Mouse (Mus musculus): ENCODE results near the gene Stoml3. TPM values are rescaled to one million over a fixed set of nuclear protein-coding genes. Genes with fewer than 3 reads are reported as not detected.

Stoml3 gene
- polyA plus RNA-seq, 1 experiment from 2014 or later = not detected

DNA sequence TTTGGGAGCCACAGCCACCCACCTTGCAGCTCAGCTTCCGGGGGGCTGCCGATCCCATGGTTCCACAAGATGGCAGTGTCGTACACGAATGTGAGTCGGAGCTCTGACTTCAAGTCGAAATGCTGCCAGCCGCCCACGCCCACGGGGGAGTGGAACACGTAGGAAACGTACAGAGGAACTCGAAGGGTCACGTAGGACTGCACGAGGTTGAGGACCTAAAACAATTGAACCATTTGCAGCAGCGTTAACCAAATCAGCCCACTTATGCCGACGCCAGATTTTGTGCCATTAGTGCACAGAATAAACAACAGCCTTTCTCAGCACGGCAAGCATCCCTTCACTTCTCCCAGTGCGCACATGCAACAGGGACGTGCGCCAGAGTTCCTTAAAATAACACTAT, 37.3 kb downstream of the Stoml3 start:
- ATAC-seq (ENCODE audit: insufficient number of reproducible peaks, insufficient read depth, low FRiP score, low read depth) = peak; percentile 37; the same call in 1 of the 2 replicates
- Histone ChIP-seq H3K4me3 (ENCODE audit: low read depth, low read length) (peak overlapping the region; percentile 26), H3K27me3 (ENCODE audit: control insufficient read depth, insufficient read depth, low read length) (no peaks in the 10 kb centered on the region), H3K27ac (ENCODE audit: low read length) (no peak overlapping the region), H3K9ac (replicated peaks; ENCODE audit: low read depth, low read length) (no peak overlapping the region; the same call in 1 of the 2 replicates), H3K36me3 (ENCODE audit: control insufficient read depth, insufficient read depth, low read length) (no peaks in the 10 kb centered on the region), H3K4me2 (replicated peaks; ENCODE audit: low read depth, low read length) (peak overlapping the region; percentile 46), H3K9me3 (ENCODE audit: control insufficient read depth, low read depth, low read length) (no peaks in the 10 kb centered on the region), H3K4me1 (ENCODE audit: control insufficient read depth, insufficient read depth, low read length) (no peaks in the 10 kb centered on the region)
- 8% methylated on average over 21 of the region's 21 CpGs for WGBS

DNA sequence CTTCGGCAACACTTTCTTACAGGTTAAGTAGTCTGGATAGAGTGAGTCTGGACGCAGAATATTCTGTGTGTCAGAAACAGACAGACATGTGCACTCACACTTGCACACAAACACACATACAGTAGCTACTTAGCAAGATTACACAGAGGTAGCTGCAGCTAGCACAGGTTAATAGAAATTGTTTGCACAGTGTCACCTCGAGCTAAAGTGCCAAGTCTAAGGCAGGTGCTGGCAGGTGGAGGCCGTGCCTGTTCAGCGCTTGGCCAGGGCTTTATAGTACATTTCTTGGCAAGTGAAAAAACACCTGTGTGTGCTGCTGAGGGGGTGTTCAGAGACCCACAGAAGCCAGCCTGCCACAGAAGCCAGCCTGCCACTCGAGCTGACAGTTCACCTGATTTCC, 41.9 kb downstream of the Stoml3 start:
- Histone ChIP-seq H3K27ac (ENCODE audit: low read length) (no peak overlapping the region), H3K36me3 (ENCODE audit: control insufficient read depth, insufficient read depth, low read length) (no peaks in the 10 kb centered on the region), H3K4me1 (ENCODE audit: control insufficient read depth, insufficient read depth, low read length) (no peaks in the 10 kb centered on the region), H3K4me2 (replicated peaks; ENCODE audit: low read depth, low read length) (no peak overlapping the region), H3K9ac (replicated peaks; ENCODE audit: low read depth, low read length) (no peak overlapping the region), H3K27me3 (ENCODE audit: control insufficient read depth, insufficient read depth, low read length) (no peaks in the 10 kb centered on the region), H3K9me3 (ENCODE audit: control insufficient read depth, low read depth, low read length) (no peaks in the 10 kb centered on the region), H3K4me3 (ENCODE audit: low read depth, low read length) (no peak overlapping the region)
- 63% methylated on average over 6 of the region's 6 CpGs for whole genome bisulfite sequencing
- ATAC-seq (ENCODE audit: insufficient number of reproducible peaks, insufficient read depth, low FRiP score, low read depth) = peak; percentile 63

DNA sequence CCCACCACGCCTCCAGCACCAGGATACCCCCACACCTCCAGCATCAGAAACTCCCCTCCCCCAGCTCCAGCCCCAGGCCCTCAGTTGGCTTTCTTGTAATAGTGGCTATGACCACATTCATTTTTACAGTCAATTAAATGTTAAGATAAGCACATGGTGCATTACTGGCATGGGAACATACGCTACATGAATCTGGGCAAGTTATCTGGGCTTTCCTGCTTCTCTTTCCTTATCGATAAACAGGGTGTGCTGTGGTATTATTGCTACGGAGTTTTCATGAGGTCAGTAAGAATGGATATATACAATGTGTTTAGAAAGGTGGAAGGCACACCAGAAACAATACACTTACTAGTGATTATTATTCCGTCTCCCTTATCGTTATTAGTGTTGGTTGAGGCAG, 43.6 kb downstream of the Stoml3 start:
- no peak for ATAC-seq (ENCODE audit: insufficient number of reproducible peaks, insufficient read depth, low FRiP score, low read depth)
- no peak overlapping the region for H3K4me3 ChIP-seq (ENCODE audit: low read depth, low read length)
- 88% methylated on average over 6 of the region's 6 CpGs for WGBS
- no peaks in the 10 kb centered on the region; the same call in 1 of the 2 replicates for H3K36me3 ChIP-seq (ENCODE audit: control insufficient read depth, insufficient read depth, low read length)
- H3K9ac ChIP-seq (replicated peaks; ENCODE audit: low read depth, low read length) = no peak overlapping the region
- no peak overlapping the region for H3K4me2 ChIP-seq (replicated peaks; ENCODE audit: low read depth, low read length)
- H3K4me1 ChIP-seq (ENCODE audit: control insufficient read depth, insufficient read depth, low read length) = no peaks in the 10 kb centered on the region
- no peaks in the 10 kb centered on the region for H3K27me3 ChIP-seq (ENCODE audit: control insufficient read depth, insufficient read depth, low read length)
- H3K27ac ChIP-seq (ENCODE audit: low read length) = no peak overlapping the region
- no peaks in the 10 kb centered on the region for H3K9me3 ChIP-seq (ENCODE audit: control insufficient read depth, low read depth, low read length)

DNA sequence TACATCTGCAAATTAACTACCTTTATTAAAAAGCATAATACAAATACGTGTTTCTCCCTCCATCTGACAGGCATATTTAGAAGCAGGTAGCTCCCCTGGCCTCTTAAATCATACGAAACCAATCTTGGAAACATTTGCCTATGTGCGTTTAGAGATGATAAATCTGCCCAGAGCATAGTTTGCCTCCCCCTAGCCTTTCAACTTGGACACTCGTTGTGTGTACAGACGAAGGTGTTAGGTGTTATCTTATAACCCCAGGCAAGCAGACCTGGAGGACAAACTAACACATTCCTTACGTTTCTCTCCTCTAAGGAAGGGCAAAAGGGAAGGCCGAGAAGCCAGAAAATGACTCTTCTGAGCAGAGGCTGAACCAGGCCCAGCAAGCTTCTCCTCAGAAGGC, 64.2 kb downstream of the Stoml3 start:
- Histone ChIP-seq H3K4me3 (ENCODE audit: low read depth, low read length) (no peak overlapping the region), H3K27me3 (ENCODE audit: control insufficient read depth, insufficient read depth, low read length) (no peaks in the 10 kb centered on the region)

DNA sequence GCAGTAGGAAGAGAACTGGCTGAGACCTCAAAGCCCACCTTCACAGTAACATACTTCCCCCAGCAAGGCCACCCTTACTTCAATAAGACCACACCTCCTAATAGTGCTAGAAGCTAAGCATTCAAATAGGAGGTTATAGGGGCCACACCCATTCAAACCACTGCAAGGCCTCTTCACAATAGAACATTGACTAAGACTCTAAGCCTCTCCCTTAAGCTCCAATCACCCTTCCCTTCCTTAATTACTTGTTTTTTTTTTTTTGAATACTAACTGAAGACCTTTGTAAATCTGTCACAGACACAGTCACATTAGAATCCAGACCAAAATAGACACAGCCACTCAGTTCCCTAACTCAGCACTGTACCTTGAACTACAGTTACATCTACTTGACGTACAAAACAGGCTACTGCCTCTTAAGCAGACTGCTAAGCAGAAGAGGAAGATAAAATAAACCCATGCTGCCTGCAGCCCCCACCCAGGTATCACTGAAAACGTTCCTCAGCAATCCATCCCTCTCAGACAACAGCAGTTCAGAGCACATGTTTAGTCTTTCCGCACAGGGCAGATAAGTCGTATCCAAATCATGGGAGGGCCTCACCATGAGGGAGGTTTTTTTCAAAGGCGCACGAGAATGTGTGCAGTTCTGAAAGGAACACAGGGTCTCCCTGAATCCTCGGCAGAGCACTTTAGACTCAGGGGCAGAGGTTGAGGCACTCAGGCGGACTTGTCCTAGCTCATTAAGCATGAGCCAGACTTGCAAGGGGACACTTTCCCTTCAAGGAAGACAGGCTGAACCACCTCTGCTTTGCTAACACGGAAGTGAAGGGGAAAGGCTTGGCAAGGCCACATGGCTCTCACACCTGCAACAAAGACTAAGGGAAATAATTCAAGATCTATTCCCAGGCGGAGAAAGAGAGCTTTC, 66.8 kb downstream of the Stoml3 start:
- Histone ChIP-seq H3K27ac (ENCODE audit: low read length) (peak overlapping the region; percentile 27; the same call in 1 of the 2 replicates), H3K9me3 (ENCODE audit: control insufficient read depth, low read depth, low read length) (no peaks in the 10 kb centered on the region), H3K9ac (replicated peaks; ENCODE audit: low read depth, low read length) (no peak overlapping the region), H3K4me1 (ENCODE audit: control insufficient read depth, insufficient read depth, low read length) (peaks cover 32% of the 10 kb centered on the region), H3K4me3 (ENCODE audit: low read depth, low read length) (no peak overlapping the region), H3K36me3 (ENCODE audit: control insufficient read depth, insufficient read depth, low read length) (no peaks in the 10 kb centered on the region), H3K27me3 (ENCODE audit: control insufficient read depth, insufficient read depth, low read length) (no peaks in the 10 kb centered on the region), H3K4me2 (replicated peaks; ENCODE audit: low read depth, low read length) (no peak overlapping the region)
- WGBS = 31% methylated on average over 10 of the region's 10 CpGs
- ATAC-seq (ENCODE audit: insufficient number of reproducible peaks, insufficient read depth, low FRiP score, low read depth) = no peak

More for the DNA sequence above, 64.2 kb downstream of the Stoml3 start:
- Histone ChIP-seq H3K9ac (replicated peaks; ENCODE audit: low read depth, low read length) (no peak overlapping the region), H3K9me3 (ENCODE audit: control insufficient read depth, low read depth, low read length) (no peaks in the 10 kb centered on the region), H3K4me1 (ENCODE audit: control insufficient read depth, insufficient read depth, low read length) (peaks cover 16% of the 10 kb centered on the region), H3K4me2 (replicated peaks; ENCODE audit: low read depth, low read length) (no peak overlapping the region), H3K36me3 (ENCODE audit: control insufficient read depth, insufficient read depth, low read length) (no peaks in the 10 kb centered on the region), H3K27ac (ENCODE audit: low read length) (no peak overlapping the region)
- no peak for ATAC-seq (ENCODE audit: insufficient number of reproducible peaks, insufficient read depth, low FRiP score, low read depth)
- 50% methylated on average over 7 of the region's 7 CpGs for WGBS

DNA sequence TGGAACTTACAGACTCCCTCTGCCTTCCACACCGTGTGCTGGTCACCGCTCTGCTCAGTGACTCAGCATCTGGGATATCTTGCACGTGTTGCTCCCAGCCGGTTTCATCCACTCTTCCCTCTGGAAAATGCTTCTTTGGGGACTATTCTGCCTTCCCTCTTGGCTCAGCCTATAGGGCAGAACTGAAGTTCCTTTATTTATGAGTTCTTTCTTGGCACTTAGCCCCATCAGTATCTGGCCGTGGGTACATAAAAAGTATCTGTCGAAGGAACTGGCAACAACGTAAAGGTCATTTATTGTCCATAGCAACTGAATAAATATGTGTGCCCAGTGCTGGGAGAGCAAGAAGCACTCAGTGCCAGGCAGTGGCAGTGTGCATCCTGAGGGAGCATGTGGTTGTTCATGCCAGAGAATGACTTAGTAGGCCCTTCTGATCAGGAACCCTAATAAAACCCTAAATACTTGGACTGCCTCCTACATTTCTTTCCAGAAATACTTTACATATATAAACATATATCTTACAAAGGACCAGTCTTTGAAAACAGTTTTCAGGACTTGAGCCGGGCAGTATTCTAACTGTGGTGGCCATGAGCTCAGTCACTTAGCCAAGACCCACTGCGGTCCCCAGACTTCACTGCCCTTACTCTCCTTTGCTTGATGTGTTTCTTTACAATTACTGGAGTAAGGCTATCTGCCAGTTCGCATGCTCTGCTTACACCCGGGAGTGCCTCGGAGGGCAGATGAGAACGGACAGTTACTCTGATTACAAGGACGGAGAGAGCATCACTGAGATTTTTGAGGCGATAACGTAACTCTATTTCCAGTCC, 69.1 kb downstream of the Stoml3 start:
- Histone ChIP-seq H3K9ac (replicated peaks; ENCODE audit: low read depth, low read length) (no peak overlapping the region), H3K9me3 (ENCODE audit: control insufficient read depth, low read depth, low read length) (no peaks in the 10 kb centered on the region), H3K4me3 (ENCODE audit: low read depth, low read length) (no peak overlapping the region), H3K4me1 (ENCODE audit: control insufficient read depth, insufficient read depth, low read length) (peaks cover 44% of the 10 kb centered on the region), H3K4me2 (replicated peaks; ENCODE audit: low read depth, low read length) (no peak overlapping the region), H3K36me3 (ENCODE audit: control insufficient read depth, insufficient read depth, low read length) (no peaks in the 10 kb centered on the region), H3K27me3 (ENCODE audit: control insufficient read depth, insufficient read depth, low read length) (no peaks in the 10 kb centered on the region), H3K27ac (ENCODE audit: low read length) (peak overlapping the region; percentile 72)
- WGBS = 57% methylated on average over 16 of the region's 16 CpGs
- no peak for ATAC-seq (ENCODE audit: insufficient number of reproducible peaks, insufficient read depth, low FRiP score, low read depth)

Other genes starting within 250 kb of the Stoml3 start
- gene Nhlrc3, start 25.3 kb upstream of the Stoml3 start, polyA plus RNA-seq (2014; fragmentation: Nextera tagmentation; extraction: Ambion mirVana) = 11.4 and 12.6 TPM in 2 replicates
- gene Proser1, start 25.0 kb upstream of the Stoml3 start, polyA plus RNA-seq (2014; fragmentation: Nextera tagmentation; extraction: Ambion mirVana) = 21.7 and 22.1 TPM in 2 replicates
- 24.4 and 24.8 TPM in 2 replicates for gene Frem2, start 168.7 kb downstream of the Stoml3 start, polyA plus RNA-seq (2014; fragmentation: Nextera tagmentation; extraction: Ambion mirVana)

Measured in stomach, embryonic 14.5 days (tissue).